Mouse (Mus musculus) cerebellum, adult 18-20 months (tissue): ENCODE results near the gene Ccdc163.

Experiments used
- DNase-seq, 2 experiments: peaks; one replicate each; pipeline ENCODE4 v3.0.0; 2021

Ccdc163 gene

DNA sequence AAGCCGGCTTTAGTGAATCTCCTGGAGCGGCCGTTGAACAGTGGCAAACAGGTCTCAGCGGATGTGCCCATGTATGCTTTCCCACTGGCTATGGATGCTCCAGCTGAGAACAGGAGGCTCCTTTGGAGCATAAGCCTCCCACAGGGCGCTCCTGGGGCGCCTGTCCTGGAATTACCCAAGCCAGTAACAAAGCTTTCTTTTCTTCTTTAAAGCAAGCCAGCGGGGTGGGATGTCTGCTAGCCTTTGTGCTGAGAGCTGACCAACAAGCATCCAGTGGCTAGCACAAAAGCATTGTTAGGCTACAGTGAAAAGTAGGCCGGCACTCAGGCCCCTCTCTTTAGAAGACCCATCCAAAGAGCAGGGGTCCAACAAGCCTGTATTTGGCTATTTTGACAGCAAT, 73.9 kb downstream of the Ccdc163 start:
- no peak for DNase-seq

DNA sequence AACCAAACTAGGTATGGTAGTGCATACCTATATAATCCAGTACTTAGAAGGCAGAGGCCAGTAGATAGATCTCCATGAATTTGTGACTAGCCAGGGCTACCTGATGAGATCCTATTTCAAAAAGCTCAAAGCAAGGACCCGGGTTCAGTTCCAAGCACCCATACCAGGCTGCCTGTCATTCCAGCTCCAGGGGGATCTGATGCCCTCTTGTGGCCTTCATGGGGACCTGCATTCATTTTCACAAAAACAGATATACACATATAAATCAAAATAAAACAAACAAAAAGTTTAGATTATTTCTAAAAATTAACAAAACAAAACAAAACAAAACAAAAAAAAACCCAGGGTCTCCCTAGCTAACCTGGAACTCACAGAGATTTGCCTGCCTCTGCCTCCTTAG, 78.3 kb downstream of the Ccdc163 start:
- no peak for DNase-seq

DNA sequence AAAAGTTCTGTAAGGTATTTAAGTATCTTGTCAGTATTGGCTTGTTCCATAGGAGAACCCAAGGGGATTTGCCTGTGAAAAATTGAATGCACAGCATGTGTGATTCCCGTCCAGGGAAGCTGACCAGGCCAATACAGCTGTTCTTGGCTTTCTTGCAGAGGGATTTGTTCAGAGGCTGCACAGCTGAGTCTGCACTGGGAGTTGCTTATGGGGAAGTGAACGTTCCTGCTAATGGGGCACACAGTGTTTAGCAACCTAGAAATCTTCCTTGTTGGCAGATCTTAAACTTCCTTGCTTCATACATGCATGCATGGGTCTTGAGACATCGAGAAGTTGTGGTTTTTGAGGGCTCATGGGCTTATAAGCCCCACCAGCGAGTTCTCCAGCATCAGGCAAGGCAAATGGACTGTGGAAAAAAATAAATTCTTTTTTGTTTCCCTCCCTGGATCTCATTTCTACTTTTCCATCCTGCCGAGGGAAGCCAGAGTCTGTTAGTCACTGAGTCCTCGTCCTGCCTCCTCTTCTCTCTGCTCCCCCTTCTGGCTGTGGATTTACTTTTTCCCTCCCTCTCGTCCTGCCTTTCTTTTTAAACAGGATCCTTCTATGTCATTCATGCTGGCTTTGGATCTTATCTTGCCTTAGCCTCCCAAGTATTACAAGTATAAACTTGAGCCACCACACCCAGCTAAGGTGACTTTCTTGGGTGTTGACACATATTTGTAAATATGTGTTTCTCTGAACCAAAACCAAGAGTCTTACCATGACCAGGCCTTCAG, 79.9 kb downstream of the Ccdc163 start:
- peak in 1 of 2 experiments; percentile 14 for DNase-seq

DNA sequence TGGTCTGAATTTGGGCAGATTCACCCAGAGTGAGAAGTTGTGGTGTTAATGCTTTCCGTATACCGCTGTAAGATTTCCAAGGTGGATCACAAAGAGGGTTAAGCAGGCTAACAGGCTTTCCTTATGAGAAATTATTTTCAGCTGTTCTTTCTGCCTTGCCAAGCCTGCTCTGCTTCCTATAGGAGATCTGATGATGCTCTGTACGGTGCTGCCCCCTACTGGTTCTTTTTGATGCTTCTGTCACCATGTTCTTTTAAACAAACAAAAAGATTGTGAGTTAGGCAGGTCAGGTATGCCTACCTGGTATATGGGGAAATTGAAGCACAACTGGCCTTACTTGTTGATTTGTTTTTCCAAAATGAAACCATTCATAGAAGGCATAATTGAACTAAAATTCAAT, 80.6 kb downstream of the Ccdc163 start:
- peak; percentile 86 to 87 for DNase-seq

DNA sequence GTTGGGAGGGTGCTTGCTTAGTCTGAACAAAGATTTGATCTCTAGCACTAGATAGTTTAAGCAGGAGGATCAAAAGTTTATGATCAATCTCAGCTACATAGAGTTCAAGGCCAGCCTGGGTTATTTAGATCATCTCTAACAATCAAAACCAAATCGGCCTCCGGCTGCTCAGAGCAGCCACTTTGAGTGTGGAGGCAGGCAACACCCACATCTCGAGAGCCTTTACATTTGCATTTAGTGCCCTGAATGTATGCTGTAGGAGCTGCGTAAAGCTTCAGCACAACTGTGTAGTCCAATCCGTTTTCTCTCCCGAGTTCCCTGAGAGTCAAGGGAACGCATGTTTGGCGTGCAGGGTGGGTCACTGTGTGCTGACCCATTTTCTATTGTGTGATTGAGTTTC, 84.1 kb downstream of the Ccdc163 start:
- no peak for DNase-seq

DNA sequence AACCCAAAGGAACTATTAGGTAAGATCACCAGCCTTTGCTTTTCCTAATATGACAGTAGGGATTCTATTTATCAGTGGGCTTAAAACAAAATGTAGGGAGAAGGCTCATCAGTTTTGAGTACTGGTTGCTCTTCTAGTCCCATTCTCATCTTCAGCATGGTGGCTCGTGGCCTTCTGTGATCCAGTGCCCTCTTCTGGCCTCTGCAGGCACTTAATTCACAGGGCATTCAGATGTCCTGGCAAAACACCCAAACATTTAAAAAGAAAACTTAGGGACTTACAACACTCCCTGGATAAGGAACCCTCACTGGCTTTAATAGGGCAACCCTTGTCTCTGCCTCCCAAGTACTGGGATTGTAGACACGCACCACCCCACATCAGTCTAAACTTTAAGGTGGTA, 86.0 kb downstream of the Ccdc163 start:
- no peak for DNase-seq

DNA sequence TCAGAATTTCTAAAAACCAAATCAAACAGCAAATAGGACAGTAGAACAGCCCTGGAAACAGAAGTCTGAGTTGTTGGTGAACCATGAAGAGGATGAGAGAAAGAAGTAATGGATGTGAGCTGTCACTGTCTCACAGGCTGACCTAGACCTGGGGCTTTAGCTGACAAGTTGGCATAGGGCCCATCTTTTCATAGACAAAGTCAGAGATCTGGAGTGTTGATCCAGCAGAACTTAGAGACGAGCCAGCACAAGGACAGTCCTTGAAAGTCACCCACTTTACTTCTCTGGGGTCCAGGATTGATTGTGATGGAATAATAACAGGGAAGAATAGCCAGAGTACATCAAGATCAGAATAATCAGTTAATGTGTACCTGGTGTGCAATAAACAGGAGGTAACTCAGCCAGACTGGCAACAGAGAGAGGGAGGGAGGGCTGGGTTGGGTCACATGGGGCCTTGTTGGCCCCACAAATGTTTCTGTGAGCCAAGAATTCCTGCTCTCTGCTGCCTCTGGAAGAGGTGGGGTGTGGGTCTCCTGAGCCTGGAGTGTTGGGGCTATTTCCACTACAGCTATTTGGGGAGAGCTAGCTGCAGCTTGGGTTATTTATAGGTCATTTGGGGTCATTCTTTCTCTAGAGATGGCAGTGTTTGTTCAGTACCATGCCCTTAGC, 88.3 kb downstream of the Ccdc163 start:
- DNase-seq = no peak

DNA sequence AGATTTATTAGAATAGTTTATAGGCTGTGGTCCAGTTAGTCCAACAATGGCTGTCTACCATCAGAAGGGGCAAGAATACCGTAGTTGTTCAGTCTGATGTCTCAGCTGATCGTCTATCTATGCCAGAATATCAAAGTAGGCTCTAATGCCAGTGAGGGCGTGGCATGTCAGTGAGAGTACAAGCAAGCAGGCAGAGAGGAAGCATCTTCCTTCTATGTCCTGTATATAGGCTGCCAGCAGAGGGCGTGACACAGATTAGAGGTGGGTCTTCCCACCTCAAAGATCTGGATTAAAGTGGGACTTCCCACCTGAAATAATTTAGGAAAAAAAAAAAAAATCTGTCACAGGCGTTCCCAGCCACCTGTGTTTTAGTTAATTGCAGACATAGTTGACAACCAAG, 91.6 kb downstream of the Ccdc163 start:
- peak in 1 of 2 experiments; percentile 32 for DNase-seq
